Mouse (Mus musculus) liver, adult (tissue): ENCODE results near the gene Il1rapl1.

Experiments used
- GATA4 ChIP-seq: IDR thresholded peaks from 2 replicates; pipeline ENCODE4 v1.6.1; 2014; ENCODE audit warnings: mild to moderate bottlenecking, low read length; ENCODE audit not compliant: insufficient replicate concordance

Gene Il1rapl1

DNA sequence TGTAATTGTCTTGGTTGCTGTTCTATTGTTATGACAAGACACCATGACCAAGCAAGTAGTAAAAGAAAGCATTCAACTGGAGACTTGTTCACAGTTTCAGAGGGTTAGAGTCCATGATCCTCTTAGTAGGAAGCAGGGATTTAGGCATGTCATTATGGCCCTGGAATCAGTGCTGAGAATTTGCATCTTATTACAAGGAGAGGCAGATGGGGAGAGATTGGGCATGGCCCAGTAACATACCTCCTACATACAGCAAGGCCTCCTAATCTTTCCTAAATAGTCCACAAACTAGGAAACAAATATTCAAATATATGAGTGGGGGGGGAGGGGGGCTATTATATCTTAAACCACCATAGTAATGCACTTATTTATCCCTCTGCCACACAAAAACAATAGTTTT is 301.6 kb downstream of the Il1rapl1 start:
- TF ChIP-seq GATA4: no peak

DNA sequence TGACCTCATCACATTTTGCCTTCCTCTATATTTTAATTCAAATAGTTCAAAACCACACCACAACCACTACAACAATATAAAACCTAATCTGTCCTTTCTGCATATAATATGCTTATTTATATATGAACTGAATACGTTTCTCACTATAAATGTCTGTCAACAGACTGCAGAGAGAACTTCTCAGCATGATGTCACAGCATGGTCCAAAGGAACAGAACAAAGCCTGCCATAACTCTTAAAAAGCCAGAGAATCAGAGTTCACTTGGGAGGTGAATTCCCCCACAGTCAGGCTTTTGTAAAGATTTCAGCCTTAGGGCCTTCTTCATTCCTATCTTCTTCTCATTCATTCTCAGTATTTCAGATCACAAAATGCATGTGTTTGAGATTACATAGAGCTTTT is 307.7 kb downstream of the Il1rapl1 start:
- no peak for TF ChIP-seq GATA4

DNA sequence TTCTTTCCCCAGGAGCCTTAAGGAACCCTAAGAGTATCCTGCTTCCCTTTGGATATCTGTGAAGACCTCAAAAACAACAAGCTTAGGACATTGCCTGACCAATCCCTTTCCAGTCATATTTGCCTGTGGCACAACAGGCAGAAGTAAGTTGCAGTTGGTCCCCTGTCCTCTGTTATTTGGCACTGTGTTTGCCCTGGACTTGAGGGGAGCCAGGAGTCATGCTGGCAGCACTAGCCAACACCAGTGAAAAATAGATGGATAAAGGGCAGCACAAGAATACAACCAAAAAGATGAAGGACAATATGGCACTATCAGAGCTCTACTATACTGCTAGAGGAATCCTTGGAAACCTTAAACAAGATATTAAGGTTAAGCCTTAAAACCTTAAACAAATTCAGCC is 322.4 kb downstream of the Il1rapl1 start:
- TF ChIP-seq GATA4: no peak

DNA sequence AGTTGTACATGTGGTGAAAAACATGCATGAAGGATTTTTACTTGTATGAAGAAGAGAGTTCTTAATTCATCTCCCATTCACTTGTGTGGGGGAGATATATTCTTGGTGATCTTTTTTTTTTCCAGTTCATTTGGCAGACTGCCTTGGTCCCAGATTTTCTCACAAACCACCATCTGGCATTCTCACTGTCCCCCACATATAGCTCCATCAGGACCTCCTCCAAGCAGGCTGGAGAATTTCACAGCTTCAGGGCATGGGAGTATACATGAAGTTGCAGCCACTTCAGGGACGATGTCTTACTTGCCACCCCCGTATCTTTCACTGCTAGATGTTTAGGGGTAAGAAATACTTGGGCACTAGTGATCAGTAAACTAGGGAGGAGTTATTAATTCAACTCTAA is 404.9 kb downstream of the Il1rapl1 start:
- TF ChIP-seq GATA4: no peak

GRCm38 (mm10) chrX:87663856-87664255 is 451.6 kb downstream of the Il1rapl1 start:
- no peak for TF ChIP-seq GATA4

GRCm38 (mm10) chrX:87655644-87656043 is 459.8 kb downstream of the Il1rapl1 start:
- TF ChIP-seq GATA4: no peak

DNA sequence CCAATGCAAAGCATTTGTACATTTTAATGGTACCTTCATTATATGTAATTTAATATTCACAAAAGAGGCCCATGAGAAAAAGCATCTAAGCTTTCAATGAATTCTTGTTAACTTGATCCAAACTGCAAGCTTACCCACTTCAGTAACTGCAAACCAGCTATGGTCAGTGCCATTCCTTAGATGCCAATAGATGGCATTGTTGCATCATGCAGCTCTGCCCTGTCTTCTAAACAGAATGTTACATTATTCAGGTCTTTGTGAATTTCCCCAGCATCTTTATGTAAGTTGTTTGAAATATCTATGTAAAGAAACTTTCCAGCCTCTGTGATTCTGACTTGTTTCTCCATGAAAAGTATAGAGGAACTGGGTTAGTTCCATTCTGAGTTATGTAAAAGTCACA is 514.5 kb downstream of the Il1rapl1 start:
- no peak for TF ChIP-seq GATA4

DNA sequence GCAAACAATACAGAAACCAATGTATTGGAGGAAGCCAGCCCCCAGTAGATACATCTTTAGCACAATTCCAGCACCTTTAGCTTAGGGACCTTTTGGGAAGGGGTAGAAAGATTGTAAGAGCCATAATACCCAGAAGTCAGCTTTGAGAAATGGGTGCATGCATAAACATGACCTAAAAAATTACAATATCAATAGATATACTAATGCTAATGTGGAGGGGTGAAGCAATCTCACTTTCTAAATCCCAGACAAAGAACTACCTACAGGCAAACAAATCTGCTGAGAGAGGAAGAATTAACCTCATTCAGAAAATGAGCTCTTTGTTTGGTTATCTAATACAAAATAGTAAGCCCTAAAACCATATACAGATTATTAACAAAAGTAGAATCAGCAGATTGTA is 607.4 kb downstream of the Il1rapl1 start:
- TF ChIP-seq GATA4: no peak

DNA sequence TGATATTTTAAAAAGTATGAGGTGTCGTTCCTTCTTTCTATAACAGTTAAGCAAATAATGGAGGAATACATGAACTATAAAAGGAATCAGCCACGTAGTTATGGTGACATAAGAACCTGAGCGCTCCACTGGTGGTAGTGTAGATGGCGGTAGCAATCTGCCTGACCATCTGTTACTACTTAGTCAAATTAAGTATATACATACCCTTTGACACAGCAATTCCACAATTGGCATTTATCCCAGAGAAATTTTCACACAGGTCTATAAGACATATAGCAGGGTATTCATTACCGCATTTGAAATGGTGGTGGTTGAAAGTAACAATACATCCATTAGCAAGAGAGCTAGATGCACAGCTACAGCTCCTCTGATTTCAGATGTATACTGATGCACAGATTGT is 612.8 kb downstream of the Il1rapl1 start:
- TF ChIP-seq GATA4: no peak

- no peak for TF ChIP-seq GATA4
Measured at GRCm38 (mm10) chrX:87483416-87483815, 632.0 kb downstream of the Il1rapl1 start.

DNA sequence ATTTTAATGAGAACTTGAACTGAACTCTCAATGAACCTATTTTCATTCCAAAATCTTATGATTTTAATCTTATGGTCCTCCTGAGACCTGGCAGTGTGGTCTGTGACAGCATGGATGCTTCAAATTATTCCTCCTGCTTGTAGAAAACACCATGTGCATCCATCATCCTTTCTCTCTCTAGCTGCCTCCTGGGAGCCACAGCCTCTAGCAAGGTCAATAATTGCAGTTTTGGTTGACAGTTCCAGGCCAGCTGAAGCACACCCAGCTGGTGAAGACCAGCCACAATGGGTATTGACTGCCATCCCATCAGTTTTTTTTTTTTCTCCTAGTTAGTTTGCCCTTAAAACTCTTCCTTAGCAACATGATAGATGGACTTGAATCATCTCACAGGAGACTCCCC is 890.2 kb downstream of the Il1rapl1 start:
- TF ChIP-seq GATA4: no peak

GRCm38 (mm10) chrX:87002296-87002695 is 1113.1 kb downstream of the Il1rapl1 start:
- no peak for TF ChIP-seq GATA4

DNA sequence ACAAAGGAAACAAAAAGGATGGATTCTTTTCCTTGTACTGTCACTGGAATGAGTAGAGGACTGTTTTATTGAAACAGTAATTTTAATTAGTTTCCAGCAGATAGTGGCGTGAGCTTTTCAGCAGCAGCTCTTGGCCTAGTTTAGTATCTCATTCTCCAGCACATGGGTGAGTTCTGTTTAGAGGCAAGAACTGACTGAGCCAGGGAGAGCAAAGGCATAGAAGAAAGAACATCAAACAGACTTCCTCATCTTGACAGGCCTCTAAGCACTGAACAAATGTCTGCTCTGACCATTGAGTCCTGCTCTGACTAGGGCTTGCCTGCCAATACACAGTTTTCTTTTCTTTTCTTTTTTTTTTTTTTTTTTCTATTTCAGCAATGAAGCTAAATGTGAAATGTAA is 1160.3 kb downstream of the Il1rapl1 start:
- no peak for TF ChIP-seq GATA4

- TF ChIP-seq GATA4: no peak
Measured at GRCm38 (mm10) chrX:86954614-86955013, 1160.8 kb downstream of the Il1rapl1 start.

DNA sequence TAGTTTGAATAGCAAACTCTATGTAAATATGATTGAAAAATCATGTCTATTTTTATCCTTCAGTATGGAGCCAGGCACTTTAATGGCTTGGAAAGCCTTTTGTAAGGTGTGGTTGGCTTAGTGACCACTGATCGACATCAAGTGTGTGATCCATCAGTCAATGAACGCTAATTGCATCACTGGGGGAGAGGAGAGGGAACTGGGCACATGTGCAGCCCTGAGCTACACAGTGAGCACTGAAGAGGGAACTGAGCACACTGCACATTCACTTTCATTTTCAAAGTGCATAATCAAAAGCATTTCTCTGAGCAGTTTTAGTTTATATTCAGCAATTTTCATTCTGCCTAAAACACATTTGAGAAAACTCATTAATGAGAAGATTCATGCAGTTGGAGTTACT is 1164.5 kb downstream of the Il1rapl1 start:
- TF ChIP-seq GATA4: no peak

- TF ChIP-seq GATA4: no peak
Measured at GRCm38 (mm10) chrX:86949112-86949511, 1166.3 kb downstream of the Il1rapl1 start.

DNA sequence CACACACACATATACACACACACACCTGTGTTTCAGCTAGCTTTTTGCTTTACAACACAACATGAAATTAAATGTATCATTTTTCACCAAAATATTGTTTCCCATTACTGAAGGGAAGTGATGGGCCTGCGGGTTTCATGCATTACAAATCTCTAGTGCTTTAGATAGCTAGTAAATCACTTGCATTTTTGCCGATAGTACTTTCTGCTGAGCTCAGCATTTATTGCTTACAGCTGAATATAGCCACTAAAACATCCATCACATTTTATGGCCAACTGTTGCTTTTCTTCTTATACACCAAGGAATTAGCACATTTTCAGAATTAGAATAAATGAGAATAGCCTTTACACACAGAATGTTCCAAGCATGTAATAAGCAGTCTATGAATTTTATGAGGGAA is 1260.6 kb downstream of the Il1rapl1 start:
- no peak for TF ChIP-seq GATA4

DNA sequence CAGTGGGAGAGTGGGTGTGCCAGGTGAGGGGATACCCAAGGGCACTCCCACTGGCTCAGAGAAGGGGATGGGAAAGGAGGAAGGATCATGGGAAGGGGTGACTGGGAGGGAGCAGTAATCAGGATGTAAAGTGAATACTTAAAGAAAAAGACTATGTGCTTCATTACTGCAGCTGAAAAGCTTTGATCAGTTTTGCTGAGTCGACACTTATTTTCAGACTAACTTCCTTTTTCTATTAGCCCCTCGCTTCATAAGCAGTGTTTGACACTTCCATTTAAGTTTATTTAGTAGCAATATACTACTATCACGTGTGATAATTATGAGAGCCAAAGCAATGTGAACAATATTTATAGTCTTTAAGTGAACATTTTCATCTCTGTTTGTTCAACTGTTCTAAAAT is 1307.2 kb downstream of the Il1rapl1 start:
- no peak for TF ChIP-seq GATA4
